Mouse (Mus musculus) megakaryocyte progenitor cell, adult 5-6 weeks (primary cell): ENCODE data around the gene Gm21118. TPM values are rescaled to one million over a fixed set of nuclear protein-coding genes. Genes with fewer than 3 reads are reported as not detected.
"Not testable (repeated sequence)": the region's sequence is repeated elsewhere in the genome, so short reads cannot be mapped to it uniquely, and the experiment has no call there.

Source experiments
- ATAC-seq: replicated peaks from 2 replicates; pipeline ENCODE4 v1.8.0; 2016; ENCODE audit warnings: mild to moderate bottlenecking, moderate TSS enrichment, inconsistent platforms; ENCODE audit not compliant: poor library complexity
- total RNA-seq, 2 experiments: library from RNA; stranded (forward) in 1 of 2; stranded (reverse) in 1 of 2; fragments of 157-497, 149-512 nt in 1 of 2; fragments of 200-1000 nt in 1 of 2; gene quantifications; 2 replicates each; pipeline versions ENCODE4 v1.2.3 to v1.2.4; 2015 to 2017

The Gm21118 gene
- total RNA-seq (2015) (not detected in 2 replicates), total RNA-seq (2017) (not detected in 2 replicates)

- ATAC-seq: not testable (repeated sequence)
Measured at GRCm38 (mm10) chrY:70273542-70273941, at the start of gene Gm21118. Gene Gm21118 (minus strand): TSS chrY:70273642.

DNA sequence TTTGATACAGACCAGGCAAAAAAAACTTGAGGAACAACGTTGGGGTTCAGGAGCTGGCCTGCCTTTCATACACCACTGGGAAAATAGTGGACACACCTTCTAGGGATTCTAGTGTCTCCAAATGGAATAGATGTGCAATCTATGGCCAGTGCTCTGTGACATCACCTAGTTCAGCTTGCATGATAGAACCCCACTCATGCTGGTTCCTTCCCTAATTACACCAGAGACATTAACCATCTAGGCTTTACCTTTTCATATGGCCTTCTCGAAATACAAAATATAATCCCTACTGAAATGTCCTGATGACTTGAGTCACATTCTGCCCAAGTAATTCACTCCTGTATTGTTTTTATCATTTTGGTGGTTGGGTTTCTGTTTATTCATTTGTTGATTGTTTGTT, 29.7 kb upstream of the Gm21118 start, which contains the start of the genes Gm29423 and Gm29644:
Gene Gm29423, minus strand, starts transcription at position 101 of the 400 bp plus-strand sequence.
Gene Gm29644, minus strand, starts transcription at position 157 of the 400 bp plus-strand sequence.
- ATAC-seq: not testable (repeated sequence)

Other genes with a start within 250 kb of the Gm21118 start
- not detected in 2 replicates for gene Gm29423, start 29.6 kb upstream of the Gm21118 start, total RNA-seq (2015)
- gene Gm29423, start 29.6 kb upstream of the Gm21118 start, total RNA-seq (2017): not detected in 2 replicates
- gene Gm29644, start 29.7 kb upstream of the Gm21118 start, total RNA-seq (2015): not detected in 2 replicates
- gene Gm29644, start 29.7 kb upstream of the Gm21118 start, total RNA-seq (2017): not detected in 2 replicates
- not detected in 2 replicates for gene Gm20888, start 168.2 kb upstream of the Gm21118 start, total RNA-seq (2015)
- not detected in 2 replicates for gene Gm20888, start 168.2 kb upstream of the Gm21118 start, total RNA-seq (2017)